Mouse (Mus musculus): ENCODE measurements around the gene Flt3l.

The Flt3l gene

Small RNA genes lying within 50 kb of the gene (microRNA-seq; reads per million reads assigned to microRNA genes)
- 159 to 415 reads per million in 2 experiments for gene Mir150
- 30.7 to 37.6 reads per million in 2 experiments for gene Mir5121
- 0 reads per million in 2 experiments for gene Mir7055

Measured in adrenal gland (tissue).